Mouse (Mus musculus) limb, embryonic 14.5 days (tissue): ENCODE measurements at regions not wholly inside any gene's neighbourhood (a gene's known extent, or its start where the extent isn't known, plus 50 kb on each side); places are given as distances from the start of the nearest gene placed in this dataset.

ENCODE experiments used
- ATAC-seq: fragments of 200-750 bp; cut with Nextera tagmentation; 2 replicates; pipeline ENCODE4 v1.8.0; 2017; ENCODE audit warnings: low read depth, moderate number of reproducible peaks, moderate TSS enrichment; ENCODE audit not compliant: low FRiP score
- DNase-seq: peaks from one replicate; pipeline ENCODE4 v3.0.0-alpha.2; 2015; ENCODE audit warnings: low spot score
- H3K27ac ChIP-seq: fragments of 300-500 bp; sonication (generic); replicated peaks from 2 replicates; pipeline ENCODE4 v1.5.1; 2014; ENCODE audit warnings: low read depth, mild to moderate bottlenecking, low read length, moderate library complexity, mixed read lengths
- H3K27me3 ChIP-seq: fragments of 300-500 bp; sonication (generic); 2 replicates; pipeline ENCODE4 v1.6.1; 2014; ENCODE audit warnings: low read length, mixed read lengths; ENCODE audit not compliant: control insufficient read depth, insufficient read depth
- H3K36me3 ChIP-seq: fragments of 300-500 bp; sonication (generic); 2 replicates; pipeline ENCODE4 v1.6.1; 2014; ENCODE audit warnings: mild to moderate bottlenecking, low read length, moderate library complexity, mixed read lengths; ENCODE audit not compliant: control insufficient read depth, insufficient read depth
- H3K4me1 ChIP-seq: fragments of 300-500 bp; sonication (generic); 2 replicates; pipeline ENCODE4 v1.6.1; 2014; ENCODE audit warnings: antibody characterized with exemption, low read length, mixed read lengths; ENCODE audit not compliant: control insufficient read depth, insufficient read depth
- H3K4me2 ChIP-seq: fragments of 300-500 bp; sonication (generic); replicated peaks from 2 replicates; pipeline ENCODE4 v1.6.1; 2014; ENCODE audit warnings: low read depth, mild to moderate bottlenecking, low read length, moderate library complexity; ENCODE audit not compliant: severe bottlenecking
- H3K4me3 ChIP-seq: fragments of 300-500 bp; sonication (generic); replicated peaks from 2 replicates; pipeline ENCODE4 v1.5.1; 2014; ENCODE audit warnings: low read length
- H3K9ac ChIP-seq: fragments of 300-500 bp; sonication (generic); 2 replicates; pipeline ENCODE4 v1.6.1; 2014; ENCODE audit warnings: mild to moderate bottlenecking, low read depth, low read length, moderate library complexity; ENCODE audit not compliant: severe bottlenecking
- H3K9me3 ChIP-seq: fragments of 300-500 bp; sonication (generic); 2 replicates; pipeline ENCODE4 v1.6.1; 2016; ENCODE audit warnings: low read length; ENCODE audit not compliant: control insufficient read depth
- POLR2A ChIP-seq: fragments of 200-500 bp; IDR thresholded peaks from 2 replicates; pipeline ENCODE4 v1.8.0; 2012; ENCODE audit warnings: inconsistent platforms, mild to moderate bottlenecking, moderate library complexity, borderline replicate concordance; ENCODE audit not compliant: insufficient read depth, insufficient read length; ENCODE audit errors: extremely low read depth
- WGBS: fragments of 180-500 bp; shearing (Covaris S2); extraction: QIAGEN DNeasy Blood & Tissue Kit; methylation state at CpG from one replicate; pipeline ENCODE4 v1.1.7; 2014; 5-methylcytosine and 5-hydroxymethylcytosine counted together

DNA sequence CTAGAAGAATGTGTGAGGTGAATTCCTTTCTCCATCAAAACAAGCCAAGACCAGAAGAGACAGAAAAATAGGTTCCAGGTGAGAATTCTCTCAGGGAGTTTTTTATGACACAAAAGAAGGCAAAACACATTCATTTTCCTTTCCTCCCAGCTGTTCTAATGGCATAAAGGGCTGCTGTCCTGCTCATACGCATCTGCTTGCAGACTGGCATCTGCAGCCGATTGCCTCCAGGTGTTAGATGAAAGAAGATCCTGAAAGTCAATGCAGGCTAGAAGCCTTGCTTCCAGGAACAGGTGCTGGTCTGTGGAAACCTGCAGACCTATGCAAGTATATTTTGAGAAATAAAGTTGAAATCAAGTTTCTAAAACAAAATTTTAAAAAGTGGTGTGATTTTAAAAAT, 154.9 kb upstream of the Zic4 start:
- Histone ChIP-seq H3K27ac (no peak overlapping the region), H3K36me3 (no peaks in the 10 kb centered on the region), H3K4me3 (no peak overlapping the region), H3K9me3 (no peaks in the 10 kb centered on the region), H3K9ac (no peak overlapping the region), H3K4me2 (no peak overlapping the region), H3K27me3 (no peaks in the 10 kb centered on the region), H3K4me1 (no peaks in the 10 kb centered on the region)
- WGBS = 25% methylated on average over 2 of the region's 2 CpGs
- ATAC-seq = no peak
- no peak for TF ChIP-seq POLR2A
- DNase-seq = no peak

DNA sequence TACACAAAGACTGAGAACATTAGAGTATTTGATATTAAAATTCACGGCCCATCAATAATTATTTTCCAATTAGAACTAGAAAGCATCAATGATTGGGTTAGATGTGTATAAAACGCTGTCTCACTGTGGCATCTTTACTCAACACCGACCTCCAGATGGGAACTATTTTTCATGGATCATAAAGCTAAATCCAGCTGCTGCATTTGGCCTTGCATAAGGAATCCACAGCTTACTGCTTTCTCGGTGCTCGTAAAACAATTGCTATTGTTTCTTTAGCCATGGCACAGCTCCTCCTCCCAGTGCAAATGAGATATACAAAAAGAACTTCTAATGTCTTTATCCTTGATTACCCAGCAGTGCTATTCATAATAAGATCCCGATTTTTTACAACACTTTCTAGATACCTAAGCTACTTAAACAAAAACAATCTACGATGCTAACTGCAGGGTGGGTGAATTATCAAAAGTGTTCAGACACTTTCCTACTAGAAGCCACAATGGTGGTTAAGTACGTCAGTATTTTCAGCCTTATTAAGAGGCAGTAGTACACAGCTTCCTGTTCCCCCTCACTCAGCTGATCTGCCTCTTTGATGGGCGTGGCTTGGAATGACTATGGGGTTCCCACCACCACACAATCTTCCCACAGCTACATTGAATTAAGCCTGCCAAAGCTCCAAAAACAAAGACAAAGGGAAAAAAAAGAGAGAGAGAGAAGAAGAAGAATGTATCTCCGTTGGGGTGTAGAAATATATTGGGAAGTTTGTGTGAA, 134.4 kb upstream of the Zic4 start:
- TF ChIP-seq POLR2A = no peak
- DNase-seq (peak; percentile 22), ATAC-seq (0 out of 2 replicates have a peak, but pooled peaks have one; percentile 55)
- Histone ChIP-seq H3K27me3 (no peaks in the 10 kb centered on the region), H3K4me1 (no peaks in the 10 kb centered on the region), H3K27ac (no peak overlapping the region), H3K4me3 (no peak overlapping the region), H3K9ac (no peak overlapping the region), H3K9me3 (no peaks in the 10 kb centered on the region), H3K36me3 (no peaks in the 10 kb centered on the region), H3K4me2 (no peak overlapping the region)
- WGBS = 53% methylated on average over 10 of the region's 10 CpGs

DNA sequence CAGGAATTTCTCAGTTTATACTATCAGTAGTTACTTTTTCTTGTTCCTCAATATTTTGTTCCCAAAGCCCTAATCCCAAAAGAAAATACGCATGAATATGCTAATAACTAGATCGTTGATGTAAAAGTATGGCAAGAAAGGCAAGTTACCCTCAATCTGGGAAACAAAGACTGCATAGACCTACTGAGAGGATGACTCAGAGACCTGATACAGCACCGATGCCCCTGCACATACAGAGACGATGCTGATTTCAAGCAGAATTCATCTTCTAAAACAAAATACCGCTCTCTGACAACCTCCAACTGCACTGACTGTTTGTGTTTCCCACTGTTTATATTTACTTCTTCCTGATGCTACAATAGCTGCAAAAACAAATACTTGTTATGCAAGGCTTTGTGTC, 133.7 kb upstream of the Zic4 start:
- Histone ChIP-seq H3K4me3 (no peak overlapping the region), H3K27me3 (no peaks in the 10 kb centered on the region), H3K36me3 (no peaks in the 10 kb centered on the region), H3K9me3 (no peaks in the 10 kb centered on the region), H3K9ac (no peak overlapping the region), H3K27ac (no peak overlapping the region), H3K4me2 (no peak overlapping the region), H3K4me1 (no peaks in the 10 kb centered on the region)
- ATAC-seq = no peak
- WGBS = 78% methylated on average over 5 of the region's 5 CpGs
- TF ChIP-seq POLR2A = no peak
- DNase-seq = no peak

DNA sequence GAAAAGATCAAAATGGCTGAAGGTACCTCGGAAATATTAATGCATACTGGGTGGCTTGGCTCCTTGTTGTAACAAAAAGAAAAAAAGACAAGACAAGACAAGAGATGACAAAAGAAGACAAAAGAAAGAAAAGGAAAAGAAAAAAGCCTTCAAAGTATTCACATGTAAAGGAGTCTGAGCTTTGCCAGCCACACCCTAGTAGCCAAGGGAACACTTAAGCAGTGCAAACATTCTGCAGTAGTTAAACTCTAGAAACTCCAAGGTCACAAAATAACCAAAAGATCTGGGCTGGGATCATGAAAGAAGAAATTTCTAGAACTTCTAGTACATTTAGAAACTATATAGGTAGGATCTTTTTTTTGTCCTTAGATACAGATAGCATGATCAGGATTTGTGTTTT, 108.3 kb upstream of the Zic4 start:
- no peak for TF ChIP-seq POLR2A
- Histone ChIP-seq H3K9ac (no peak overlapping the region), H3K4me2 (no peak overlapping the region), H3K27me3 (no peaks in the 10 kb centered on the region), H3K36me3 (no peaks in the 10 kb centered on the region), H3K27ac (no peak overlapping the region), H3K4me1 (no peaks in the 10 kb centered on the region), H3K4me3 (no peak overlapping the region), H3K9me3 (no peaks in the 10 kb centered on the region)
- WGBS = 86% methylated on average over 1 of the region's 1 CpGs
- no peak for ATAC-seq
- no peak for DNase-seq

DNA sequence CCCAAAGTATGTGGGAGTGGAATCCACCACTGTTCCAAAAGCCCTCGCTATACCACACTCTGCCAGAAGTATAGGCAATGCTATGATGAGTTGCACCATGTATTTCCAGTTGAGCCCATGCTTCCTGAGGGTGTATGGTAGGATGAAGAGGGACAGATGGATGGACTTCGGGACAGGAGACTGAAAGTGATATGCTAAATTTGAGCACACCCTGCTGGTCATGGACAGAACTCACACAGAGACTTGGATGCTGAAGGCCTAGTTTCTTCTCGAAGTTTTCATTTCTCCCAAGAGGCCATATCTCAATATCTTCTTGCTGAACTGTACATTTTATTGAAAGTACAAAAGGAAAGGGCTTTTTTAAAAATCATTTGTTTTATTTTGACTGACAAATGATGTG, 70.9 kb upstream of the Zic4 start:
- no peaks in the 10 kb centered on the region for H3K36me3 ChIP-seq
- ATAC-seq = no peak
- no peak overlapping the region for H3K4me3 ChIP-seq
- no peaks in the 10 kb centered on the region for H3K9me3 ChIP-seq
- TF ChIP-seq POLR2A = no peak
- H3K4me1 ChIP-seq = no peaks in the 10 kb centered on the region
- no peaks in the 10 kb centered on the region for H3K27me3 ChIP-seq
- no peak overlapping the region for H3K27ac ChIP-seq
- no peak for DNase-seq
- 68% methylated on average over 3 of the region's 3 CpGs for WGBS
- no peak overlapping the region for H3K4me2 ChIP-seq
- H3K9ac ChIP-seq = no peak overlapping the region
